Mouse (Mus musculus) limb, embryonic 12.5 days (tissue): ENCODE data around the gene Gabrp. TPM values are rescaled to one million over a fixed set of nuclear protein-coding genes. Genes with fewer than 3 reads are reported as not detected.

Experiments
- ATAC-seq: fragments of 200-750 bp; cut with Nextera tagmentation; 2 replicates; pipeline ENCODE4 v1.8.0; 2017; ENCODE audit warnings: low read depth, moderate TSS enrichment; ENCODE audit not compliant: insufficient number of reproducible peaks, insufficient read depth, low FRiP score, low TSS enrichment
- H3K27ac ChIP-seq: fragments of 300-500 bp; sonication (generic); 2 replicates; pipeline ENCODE4 v1.5.1; 2016; ENCODE audit warnings: mild to moderate bottlenecking, moderate library complexity
- H3K27me3 ChIP-seq: fragments of 300-500 bp; sonication (generic); 2 replicates; pipeline ENCODE4 v1.6.1; 2016; ENCODE audit warnings: mild to moderate bottlenecking, moderate library complexity
- H3K36me3 ChIP-seq: fragments of 300-500 bp; sonication (generic); 2 replicates; pipeline ENCODE4 v1.6.1; 2016; ENCODE audit warnings: mild to moderate bottlenecking, moderate library complexity
- H3K4me1 ChIP-seq: fragments of 300-500 bp; sonication (generic); replicated peaks from 2 replicates; pipeline ENCODE4 v1.6.1; 2016
- H3K4me2 ChIP-seq: fragments of 300-500 bp; sonication (generic); 2 replicates; pipeline ENCODE4 v1.6.1; 2016; ENCODE audit warnings: mild to moderate bottlenecking, moderate library complexity
- H3K4me3 ChIP-seq: fragments of 300-500 bp; sonication (generic); replicated peaks from 2 replicates; pipeline ENCODE4 v1.5.1; 2016; ENCODE audit warnings: mild to moderate bottlenecking
- H3K9ac ChIP-seq: fragments of 300-500 bp; sonication (generic); replicated peaks from 2 replicates; pipeline ENCODE4 v1.6.1; 2016; ENCODE audit warnings: mild to moderate bottlenecking, moderate library complexity
- H3K9me3 ChIP-seq: fragments of 300-500 bp; sonication (generic); 2 replicates; pipeline ENCODE4 v1.6.1; 2016; ENCODE audit warnings: mild to moderate bottlenecking, moderate library complexity
- WGBS: fragments of 180-500 bp; shearing (Covaris S2); methylation state at CpG from one replicate; pipeline ENCODE4 v1.1.7; 2016; 5-methylcytosine and 5-hydroxymethylcytosine counted together
- polyA plus RNA-seq: library from polyadenylated mRNA; unstranded; fragments of >200 nt; fragmentation: Nextera tagmentation; extraction: Ambion mirVana; gene quantifications from 2 replicates; pipeline ENCODE4 v1.2.1, GENCODE M21; 2016

Gene Gabrp
- 8.8 and 12.9 TPM in 2 replicates for polyA plus RNA-seq

GRCm38 (mm10) chr11:33578859-33579258, at the start of gene Gabrp:
Gene Gabrp (minus strand): TSS chr11:33578959.
- Histone ChIP-seq H3K9ac (no peak within 1 kb of the TSS), H3K4me1 (no peaks in the 10 kb centered on the region; the same call in 1 of the 2 replicates), H3K9me3 (no peaks in the 10 kb centered on the region), H3K4me2 (no peak within 1 kb of the TSS), H3K4me3 (no peak within 1 kb of the TSS), H3K27ac (no peak within 1 kb of the TSS), H3K27me3 (peaks cover 5% of the 10 kb centered on the region; the same call in 1 of the 2 replicates), H3K36me3 (no peaks in the 10 kb centered on the region)
- 56% methylated on average over 6 of the region's 6 CpGs for WGBS
- no peak for ATAC-seq

GRCm38 (mm10) chr11:33627136-33627742, 48.5 kb upstream of the Gabrp start:
- H3K27me3 ChIP-seq, result no peaks in the 10 kb centered on the region
- H3K4me3 ChIP-seq, result no peak overlapping the region
- H3K27ac ChIP-seq, result no peak overlapping the region
- no peaks in the 10 kb centered on the region for H3K4me1 ChIP-seq
- ATAC-seq, result no peak
- H3K4me2 ChIP-seq, result no peak overlapping the region
- H3K36me3 ChIP-seq, result no peaks in the 10 kb centered on the region
- H3K9ac ChIP-seq, result no peak overlapping the region
- no peaks in the 10 kb centered on the region for H3K9me3 ChIP-seq
- 89% methylated on average over 4 of the region's 4 CpGs for WGBS

- Histone ChIP-seq H3K36me3 (no peaks in the 10 kb centered on the region), H3K4me1 (no peaks in the 10 kb centered on the region), H3K9me3 (no peaks in the 10 kb centered on the region), H3K4me3 (no peak overlapping the region), H3K9ac (no peak overlapping the region), H3K27me3 (peaks cover 4% of the 10 kb centered on the region; the same call in 1 of the 2 replicates), H3K4me2 (no peak overlapping the region), H3K27ac (no peak overlapping the region)
- ATAC-seq, result peak; percentile 43; the same call in 1 of the 2 replicates
- whole genome bisulfite sequencing, result 7% methylated on average over 15 of the region's 15 CpGs
Measured at GRCm38 (mm10) chr11:33614218-33614617, 35.5 kb upstream of the Gabrp start.

- H3K27me3 ChIP-seq, result no peaks in the 10 kb centered on the region
- no peak overlapping the region for H3K4me2 ChIP-seq
- 13% methylated on average over 3 of the region's 3 CpGs for WGBS
- H3K9me3 ChIP-seq, result no peaks in the 10 kb centered on the region
- H3K4me3 ChIP-seq, result no peak overlapping the region
- H3K4me1 ChIP-seq, result peaks cover 8% of the 10 kb centered on the region
- H3K9ac ChIP-seq, result no peak overlapping the region
- no peaks in the 10 kb centered on the region for H3K36me3 ChIP-seq
- H3K27ac ChIP-seq, result no peak overlapping the region
- ATAC-seq, result 0 out of 2 replicates have a peak, but pooled peaks have one; percentile 63
Measured at GRCm38 (mm10) chr11:33607784-33608183, 29.0 kb upstream of the Gabrp start.

- WGBS, result 67% methylated on average over 2 of the region's 2 CpGs
- no peaks in the 10 kb centered on the region for H3K9me3 ChIP-seq
- H3K9ac ChIP-seq, result no peak overlapping the region
- ATAC-seq, result no peak
- no peak overlapping the region for H3K4me2 ChIP-seq
- no peaks in the 10 kb centered on the region for H3K27me3 ChIP-seq
- H3K27ac ChIP-seq, result no peak overlapping the region
- H3K4me3 ChIP-seq, result no peak overlapping the region
- peaks cover 8% of the 10 kb centered on the region for H3K4me1 ChIP-seq
- no peaks in the 10 kb centered on the region for H3K36me3 ChIP-seq
Measured at GRCm38 (mm10) chr11:33603174-33603573, 24.4 kb upstream of the Gabrp start.

- H3K9ac ChIP-seq, result no peak within 1 kb of the TSS
- no peaks in the 10 kb centered on the region for H3K4me1 ChIP-seq
- no peaks in the 10 kb centered on the region for H3K36me3 ChIP-seq
- no peaks in the 10 kb centered on the region for H3K9me3 ChIP-seq
- WGBS, result 70% methylated on average over 4 of the region's 4 CpGs
- H3K27me3 ChIP-seq, result peaks cover 2% of the 10 kb centered on the region; the same call in 1 of the 2 replicates
- ATAC-seq, result no peak
- H3K27ac ChIP-seq, result no peak within 1 kb of the TSS
- no peak within 1 kb of the TSS for H3K4me2 ChIP-seq
- H3K4me3 ChIP-seq, result no peak within 1 kb of the TSS
Measured at GRCm38 (mm10) chr11:33598986-33599385, 20.2 kb upstream of the Gabrp start, which contains the start of gene D130052B06Rik. Gene D130052B06Rik (plus strand): TSS chr11:33599302.

GRCm38 (mm10) chr11:33596655-33597054, 17.9 kb upstream of the Gabrp start:
- no peaks in the 10 kb centered on the region for H3K36me3 ChIP-seq
- no peaks in the 10 kb centered on the region for H3K4me1 ChIP-seq
- no peak overlapping the region for H3K4me3 ChIP-seq
- 74% methylated on average over 4 of the region's 4 CpGs for WGBS
- no peak overlapping the region for H3K4me2 ChIP-seq
- no peak overlapping the region for H3K9ac ChIP-seq
- no peak for ATAC-seq
- no peak overlapping the region for H3K27ac ChIP-seq
- peaks cover 2% of the 10 kb centered on the region; the same call in 1 of the 2 replicates for H3K27me3 ChIP-seq
- no peaks in the 10 kb centered on the region for H3K9me3 ChIP-seq

- Histone ChIP-seq H3K4me1 (no peaks in the 10 kb centered on the region), H3K9me3 (no peaks in the 10 kb centered on the region), H3K27me3 (peaks cover 2% of the 10 kb centered on the region; the same call in 1 of the 2 replicates), H3K27ac (no peak overlapping the region), H3K4me2 (no peak overlapping the region), H3K4me3 (no peak overlapping the region), H3K9ac (no peak overlapping the region), H3K36me3 (no peaks in the 10 kb centered on the region)
- WGBS, result 68% methylated on average over 4 of the region's 4 CpGs
- no peak for ATAC-seq
Measured at GRCm38 (mm10) chr11:33592826-33593225, 14.1 kb upstream of the Gabrp start.

GRCm38 (mm10) chr11:33590771-33591170, 12.0 kb upstream of the Gabrp start:
- 86% methylated on average over 3 of the region's 3 CpGs for WGBS
- H3K4me2 ChIP-seq, result no peak overlapping the region
- H3K27ac ChIP-seq, result no peak overlapping the region

GRCm38 (mm10) chr11:33586614-33587013, 7.9 kb upstream of the Gabrp start:
- 77% methylated on average over 6 of the region's 6 CpGs for WGBS
- H3K4me3 ChIP-seq, result no peak overlapping the region
- no peaks in the 10 kb centered on the region for H3K9me3 ChIP-seq
- H3K4me2 ChIP-seq, result no peak overlapping the region
- no peaks in the 10 kb centered on the region for H3K4me1 ChIP-seq
- ATAC-seq, result no peak
- H3K36me3 ChIP-seq, result no peaks in the 10 kb centered on the region
- H3K9ac ChIP-seq, result no peak overlapping the region
- H3K27me3 ChIP-seq, result no peaks in the 10 kb centered on the region
- H3K27ac ChIP-seq, result no peak overlapping the region

More at GRCm38 (mm10) chr11:33590771-33591170, 12.0 kb upstream of the Gabrp start:
- Histone ChIP-seq H3K4me3 (no peak overlapping the region), H3K4me1 (no peaks in the 10 kb centered on the region), H3K9me3 (no peaks in the 10 kb centered on the region), H3K27me3 (peaks cover 1% of the 10 kb centered on the region; the same call in 1 of the 2 replicates), H3K9ac (no peak overlapping the region), H3K36me3 (no peaks in the 10 kb centered on the region)
- ATAC-seq, result no peak

- H3K27me3 ChIP-seq, result peaks cover 5% of the 10 kb centered on the region; the same call in 1 of the 2 replicates
- no peak overlapping the region for H3K4me2 ChIP-seq
- ATAC-seq, result no peak
- H3K4me3 ChIP-seq, result no peak overlapping the region
- H3K4me1 ChIP-seq, result no peaks in the 10 kb centered on the region; the same call in 1 of the 2 replicates
- 61% methylated on average over 3 of the region's 3 CpGs for WGBS
- no peaks in the 10 kb centered on the region for H3K9me3 ChIP-seq
- no peak overlapping the region for H3K9ac ChIP-seq
- H3K36me3 ChIP-seq, result no peaks in the 10 kb centered on the region
- no peak overlapping the region for H3K27ac ChIP-seq
Measured at GRCm38 (mm10) chr11:33579621-33580020, 862 bp upstream of the Gabrp start.
